Comparison of ENCODE assay signal across 19 mouse cellular contexts in genomic region chr5:54200587-54200986, GRCm38 (mm10).
"Had no signal": no experiment of that assay in that cellular context is flagged by ENCODE, and none has a peak within 500 bp of the region (broad histone marks: within the 10 kb centered on the region; RNA-seq: fewer than 3 reads in every experiment).

No protein-coding gene starts in this region.

- H3K9ac ChIP-seq: lung, embryonic 14.5 days; midbrain, embryonic 12.5 days; neural tube, embryonic 13.5 days; neural tube, embryonic 15.5 days; stomach, embryonic 15.5 days had no signal

- H3K36me3 ChIP-seq: midbrain, embryonic 10.5 days; midbrain, embryonic 12.5 days; neural tube, embryonic 13.5 days; neural tube, embryonic 15.5 days; stomach, embryonic 15.5 days had no signal

- ATAC-seq: midbrain, embryonic 16.5 days had no signal

- H3K9me3 ChIP-seq: midbrain, embryonic 10.5 days; midbrain, embryonic 12.5 days; neural tube, embryonic 13.5 days; neural tube, embryonic 15.5 days; stomach, embryonic 15.5 days had no signal

- H3K27ac ChIP-seq: midbrain, embryonic 10.5 days; midbrain, embryonic 12.5 days; neural tube, embryonic 13.5 days; neural tube, embryonic 15.5 days; stomach, embryonic 15.5 days had no signal

- H3K4me1 ChIP-seq: stomach, embryonic 15.5 days had no signal

- H3K4me2 ChIP-seq: lung, embryonic 14.5 days; midbrain, embryonic 12.5 days; neural tube, embryonic 13.5 days; neural tube, embryonic 15.5 days; stomach, embryonic 15.5 days had no signal

- H3K27me3 ChIP-seq: neural tube, embryonic 13.5 days; neural tube, embryonic 15.5 days; stomach, embryonic 15.5 days had no signal

- H3K4me3 ChIP-seq: midbrain, embryonic 10.5 days; midbrain, embryonic 12.5 days; myocyte; neural tube, embryonic 13.5 days; neural tube, embryonic 15.5 days; stomach, embryonic 15.5 days had no signal

- DNase-seq: lung, embryonic 14.5 days; lung, postnatal 10 days; lung, postnatal 4 days; midbrain, embryonic 14.5 days; retina, postnatal 1 day; right cerebral cortex, adult 18-20 months; right cerebral cortex, postnatal 25 days; right cerebral cortex, postnatal 4 days; spleen, adult 18-20 months; thymus, adult 18-20 months; thymus, postnatal 14 days; thymus, postnatal 36 days had no signal
